Mouse (Mus musculus): Measurements from ENCODE around the gene Lpin2. TPM values are rescaled to one million over a fixed set of nuclear protein-coding genes. Genes with fewer than 3 reads are reported as not detected.

Gene Lpin2
- 35.3 and 35.5 TPM in 2 replicates for polyA plus RNA-seq (2015; fragmentation: Nextera tagmentation; extraction: Ambion mirVana)

GRCm38 (mm10) chr17:71182211-71182721 is at the start of gene Lpin2:
Lpin2 (plus strand) TSS chr17:71182560.
- Histone ChIP-seq H3K9ac (replicated peaks) (peak within 1 kb of the TSS; percentile 88), H3K4me2 (replicated peaks) (peak within 1 kb of the TSS; percentile 78), H3K4me3 (replicated peaks) (peak within 1 kb of the TSS; percentile 81), H3K4me1 (replicated peaks) (peaks cover 25% of the 10 kb centered on the region), H3K27me3 (peaks cover 7% of the 10 kb centered on the region; the same call in 1 of the 2 replicates), H3K36me3 (no peaks in the 10 kb centered on the region), H3K9me3 (no peaks in the 10 kb centered on the region), H3K27ac (peak within 1 kb of the TSS; percentile 92)
- ATAC-seq = no peak
- WGBS = 15% methylated on average over 6 of the region's 6 CpGs

GRCm38 (mm10) chr17:71132856-71133439 is 49.4 kb upstream of the Lpin2 start:
- no peak overlapping the region for H3K4me2 ChIP-seq (replicated peaks)
- H3K9ac ChIP-seq (replicated peaks) = no peak overlapping the region
- 94% methylated on average over 11 of the region's 11 CpGs for WGBS
- H3K9me3 ChIP-seq = no peaks in the 10 kb centered on the region
- H3K36me3 ChIP-seq = no peaks in the 10 kb centered on the region
- ATAC-seq = no peak
- H3K4me3 ChIP-seq (replicated peaks) = no peak overlapping the region
- H3K4me1 ChIP-seq (replicated peaks) = peaks cover 9% of the 10 kb centered on the region
- H3K27ac ChIP-seq = no peak overlapping the region
- no peaks in the 10 kb centered on the region for H3K27me3 ChIP-seq

GRCm38 (mm10) chr17:71134441-71134955 is 47.9 kb upstream of the Lpin2 start:
- 93% methylated on average over 3 of the region's 3 CpGs for WGBS
- Histone ChIP-seq H3K4me1 (replicated peaks) (peaks cover 9% of the 10 kb centered on the region), H3K27ac (no peak overlapping the region), H3K36me3 (no peaks in the 10 kb centered on the region), H3K4me3 (replicated peaks) (no peak overlapping the region), H3K9me3 (no peaks in the 10 kb centered on the region), H3K27me3 (no peaks in the 10 kb centered on the region), H3K4me2 (replicated peaks) (no peak overlapping the region), H3K9ac (replicated peaks) (no peak overlapping the region)
- no peak for ATAC-seq

- Histone ChIP-seq H3K4me3 (replicated peaks) (no peak overlapping the region), H3K4me2 (replicated peaks) (no peak overlapping the region), H3K27ac (no peak overlapping the region), H3K9me3 (no peaks in the 10 kb centered on the region), H3K4me1 (replicated peaks) (peaks cover 3% of the 10 kb centered on the region), H3K36me3 (no peaks in the 10 kb centered on the region), H3K9ac (replicated peaks) (no peak overlapping the region), H3K27me3 (no peaks in the 10 kb centered on the region)
- no peak for ATAC-seq
- WGBS = 84% methylated on average over 5 of the region's 5 CpGs
Observed at GRCm38 (mm10) chr17:71135108-71135507, 47.3 kb upstream of the Lpin2 start.

- Histone ChIP-seq H3K4me3 (replicated peaks) (no peak overlapping the region), H3K9me3 (no peaks in the 10 kb centered on the region), H3K36me3 (no peaks in the 10 kb centered on the region), H3K27me3 (no peaks in the 10 kb centered on the region), H3K9ac (replicated peaks) (no peak overlapping the region), H3K4me2 (replicated peaks) (no peak overlapping the region), H3K27ac (no peak overlapping the region), H3K4me1 (replicated peaks) (no peaks in the 10 kb centered on the region)
- no peak for ATAC-seq
- WGBS = 89% methylated on average over 5 of the region's 5 CpGs
Observed at GRCm38 (mm10) chr17:71135866-71136265, 46.5 kb upstream of the Lpin2 start.

GRCm38 (mm10) chr17:71136384-71137333 is 45.7 kb upstream of the Lpin2 start:
- 89% methylated on average over 16 of the region's 16 CpGs for WGBS

GRCm38 (mm10) chr17:71137334-71137721 is 45.0 kb upstream of the Lpin2 start:
- ATAC-seq = 0 out of 2 replicates have a peak, but pooled peaks have one; percentile 17
- H3K27me3 ChIP-seq = no peaks in the 10 kb centered on the region
- H3K9me3 ChIP-seq = no peaks in the 10 kb centered on the region
- no peak overlapping the region for H3K27ac ChIP-seq
- H3K4me1 ChIP-seq (replicated peaks) = no peaks in the 10 kb centered on the region
- H3K4me3 ChIP-seq (replicated peaks) = no peak overlapping the region
- WGBS = 82% methylated on average over 2 of the region's 2 CpGs
- no peak overlapping the region for H3K9ac ChIP-seq (replicated peaks)
- H3K4me2 ChIP-seq (replicated peaks) = no peak overlapping the region
- no peaks in the 10 kb centered on the region for H3K36me3 ChIP-seq

More at GRCm38 (mm10) chr17:71136384-71137333, 45.7 kb upstream of the Lpin2 start:
- no peak overlapping the region for H3K9ac ChIP-seq (replicated peaks)
- ATAC-seq = no peak
- H3K4me3 ChIP-seq (replicated peaks) = no peak overlapping the region
- H3K4me1 ChIP-seq (replicated peaks) = no peaks in the 10 kb centered on the region
- H3K4me2 ChIP-seq (replicated peaks) = no peak overlapping the region
- no peaks in the 10 kb centered on the region for H3K9me3 ChIP-seq
- H3K27me3 ChIP-seq = no peaks in the 10 kb centered on the region
- no peak overlapping the region for H3K27ac ChIP-seq
- no peaks in the 10 kb centered on the region for H3K36me3 ChIP-seq

GRCm38 (mm10) chr17:71142068-71142467 is 40.3 kb upstream of the Lpin2 start:
- Histone ChIP-seq H3K4me2 (replicated peaks) (no peak overlapping the region), H3K36me3 (no peaks in the 10 kb centered on the region), H3K27me3 (no peaks in the 10 kb centered on the region), H3K4me1 (replicated peaks) (no peaks in the 10 kb centered on the region), H3K9ac (replicated peaks) (no peak overlapping the region), H3K9me3 (no peaks in the 10 kb centered on the region), H3K27ac (no peak overlapping the region), H3K4me3 (replicated peaks) (no peak overlapping the region)
- 80% methylated on average over 4 of the region's 4 CpGs for WGBS
- ATAC-seq = no peak

GRCm38 (mm10) chr17:71143155-71143554 is 39.2 kb upstream of the Lpin2 start:
- Histone ChIP-seq H3K9ac (replicated peaks) (no peak overlapping the region), H3K4me2 (replicated peaks) (no peak overlapping the region), H3K4me3 (replicated peaks) (no peak overlapping the region), H3K9me3 (no peaks in the 10 kb centered on the region), H3K27ac (no peak overlapping the region), H3K27me3 (no peaks in the 10 kb centered on the region), H3K4me1 (replicated peaks) (no peaks in the 10 kb centered on the region), H3K36me3 (no peaks in the 10 kb centered on the region)
- ATAC-seq = no peak
- 84% methylated on average over 4 of the region's 4 CpGs for WGBS

GRCm38 (mm10) chr17:71144322-71145116 is 37.8 kb upstream of the Lpin2 start:
- no peaks in the 10 kb centered on the region for H3K36me3 ChIP-seq
- no peaks in the 10 kb centered on the region for H3K4me1 ChIP-seq (replicated peaks)
- H3K9me3 ChIP-seq = no peaks in the 10 kb centered on the region
- no peak overlapping the region for H3K27ac ChIP-seq
- 89% methylated on average over 19 of the region's 19 CpGs for WGBS
- H3K4me2 ChIP-seq (replicated peaks) = no peak overlapping the region
- H3K27me3 ChIP-seq = no peaks in the 10 kb centered on the region
- H3K4me3 ChIP-seq (replicated peaks) = no peak overlapping the region
- ATAC-seq = no peak
- no peak overlapping the region for H3K9ac ChIP-seq (replicated peaks)

- Histone ChIP-seq H3K27ac (no peak overlapping the region), H3K27me3 (no peaks in the 10 kb centered on the region), H3K36me3 (no peaks in the 10 kb centered on the region), H3K4me1 (replicated peaks) (no peaks in the 10 kb centered on the region), H3K9me3 (no peaks in the 10 kb centered on the region), H3K4me2 (replicated peaks) (no peak overlapping the region), H3K4me3 (replicated peaks) (no peak overlapping the region), H3K9ac (replicated peaks) (no peak overlapping the region)
- no peak for ATAC-seq
- WGBS = 100% methylated on average over 1 of the region's 1 CpGs
Observed at GRCm38 (mm10) chr17:71145248-71145961, 37.0 kb upstream of the Lpin2 start.
